Mouse (Mus musculus) hindbrain, embryonic 13.5 days (tissue): ENCODE results near the gene Clec4f. TPM values are rescaled to one million over a fixed set of nuclear protein-coding genes. Genes with fewer than 3 reads are reported as not detected.

Experiments
- ATAC-seq: fragments of 200-750 bp; cut with Nextera tagmentation; 2 replicates; pipeline ENCODE4 v1.8.0; 2017; ENCODE audit warnings: moderate TSS enrichment; ENCODE audit not compliant: low FRiP score
- H3K27ac ChIP-seq: fragments of 300-500 bp; sonication (generic); 2 replicates; pipeline ENCODE4 v1.5.1; 2015; ENCODE audit warnings: inconsistent platforms, mild to moderate bottlenecking, moderate library complexity
- H3K27me3 ChIP-seq: fragments of 300-500 bp; sonication (generic); 2 replicates; pipeline ENCODE4 v1.6.1; 2015; ENCODE audit warnings: mild to moderate bottlenecking, inconsistent platforms
- H3K36me3 ChIP-seq: fragments of 300-500 bp; sonication (generic); 2 replicates; pipeline ENCODE4 v1.6.1; 2015; ENCODE audit warnings: mild to moderate bottlenecking, inconsistent platforms
- H3K4me1 ChIP-seq: fragments of 300-500 bp; sonication (generic); replicated peaks from 2 replicates; pipeline ENCODE4 v1.6.1; 2015; ENCODE audit warnings: inconsistent platforms
- H3K4me2 ChIP-seq: fragments of 300-500 bp; sonication (generic); 2 replicates; pipeline ENCODE4 v1.6.1; 2015; ENCODE audit warnings: inconsistent platforms, mild to moderate bottlenecking, moderate library complexity
- H3K4me3 ChIP-seq: fragments of 300-500 bp; sonication (generic); 2 replicates; pipeline ENCODE4 v1.5.1; 2015; ENCODE audit warnings: mild to moderate bottlenecking, inconsistent platforms
- H3K9ac ChIP-seq: fragments of 300-500 bp; sonication (generic); 2 replicates; pipeline ENCODE4 v1.6.1; 2015; ENCODE audit warnings: mild to moderate bottlenecking, inconsistent platforms
- H3K9me3 ChIP-seq: fragments of 300-500 bp; sonication (generic); 2 replicates; pipeline ENCODE4 v1.6.1; 2016; ENCODE audit warnings: inconsistent platforms
- WGBS: fragments of 180-500 bp; shearing (Covaris S2); methylation state at CpG from one replicate; pipeline ENCODE4 v1.1.7; 2015; 5-methylcytosine and 5-hydroxymethylcytosine counted together
- polyA plus RNA-seq: library from polyadenylated mRNA; unstranded; fragments of >200 nt; fragmentation: Nextera tagmentation; extraction: Ambion mirVana; gene quantifications from 2 replicates; pipeline ENCODE4 v1.2.1, GENCODE M21; 2015

Gene Clec4f
- polyA plus RNA-seq = not detected in 2 replicates

DNA sequence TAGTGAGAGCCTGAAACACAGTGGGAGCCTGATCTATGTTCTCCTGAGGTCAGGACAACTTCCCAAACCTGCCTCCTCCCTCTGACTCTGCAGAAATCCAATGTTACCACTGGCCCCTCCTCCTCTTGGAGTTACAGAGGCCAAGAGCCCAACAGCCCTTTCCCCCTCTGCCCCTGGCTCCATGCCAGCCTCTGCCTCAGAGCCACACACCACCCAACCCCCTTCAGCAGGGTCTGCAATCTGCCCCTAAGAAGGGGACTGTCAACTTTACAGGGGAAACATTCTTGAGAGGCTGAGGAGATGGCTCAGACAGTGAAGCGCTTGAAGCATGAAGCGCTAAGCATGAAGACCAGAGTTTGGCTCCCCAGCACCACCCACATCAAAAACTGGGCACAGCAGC lies at the start of gene Clec4f:
Clec4f (minus strand) TSS at position 101 of the 400 bp plus-strand sequence.
- Histone ChIP-seq H3K9ac (no peak within 1 kb of the TSS), H3K9me3 (no peaks in the 10 kb centered on the region), H3K4me2 (no peak within 1 kb of the TSS), H3K27ac (no peak within 1 kb of the TSS), H3K4me3 (no peak within 1 kb of the TSS), H3K4me1 (no peaks in the 10 kb centered on the region), H3K36me3 (no peaks in the 10 kb centered on the region), H3K27me3 (0 out of 2 replicates have a peak, but pooled peaks cover 4% of the 10 kb centered on the region)
- WGBS = 98% methylated on average over 2 of the region's 2 CpGs
- ATAC-seq = no peak

GRCm38 (mm10) chr6:83704701-83705100 lies 48.7 kb upstream of the Clec4f start:
- Histone ChIP-seq H3K27me3 (peaks cover 96% of the 10 kb centered on the region), H3K9ac (no peak overlapping the region), H3K4me1 (peaks cover 5% of the 10 kb centered on the region), H3K27ac (no peak overlapping the region), H3K4me3 (no peak overlapping the region), H3K4me2 (no peak overlapping the region), H3K36me3 (no peaks in the 10 kb centered on the region), H3K9me3 (no peaks in the 10 kb centered on the region)
- WGBS = 20% methylated on average over 5 of the region's 5 CpGs
- no peak for ATAC-seq

- WGBS = 5% methylated on average over 1 of the region's 1 CpGs
- Histone ChIP-seq H3K4me2 (no peak overlapping the region), H3K27me3 (peaks cover 96% of the 10 kb centered on the region), H3K9ac (no peak overlapping the region), H3K9me3 (no peaks in the 10 kb centered on the region), H3K27ac (no peak overlapping the region), H3K4me3 (no peak overlapping the region), H3K36me3 (no peaks in the 10 kb centered on the region), H3K4me1 (peaks cover 5% of the 10 kb centered on the region)
- no peak for ATAC-seq
These were observed 48.3 kb upstream of the Clec4f start for GRCm38 (mm10) chr6:83704294-83704693.

- H3K9ac ChIP-seq = no peak overlapping the region
- peaks cover 96% of the 10 kb centered on the region for H3K27me3 ChIP-seq
- H3K4me2 ChIP-seq = no peak overlapping the region
- no peaks in the 10 kb centered on the region for H3K9me3 ChIP-seq
- 2% methylated on average over 10 of the region's 10 CpGs for WGBS
- no peaks in the 10 kb centered on the region for H3K36me3 ChIP-seq
- peaks cover 5% of the 10 kb centered on the region for H3K4me1 ChIP-seq
- H3K4me3 ChIP-seq = no peak overlapping the region
- no peak for ATAC-seq
- no peak overlapping the region for H3K27ac ChIP-seq
These were observed 47.7 kb upstream of the Clec4f start for GRCm38 (mm10) chr6:83703722-83704078.

GRCm38 (mm10) chr6:83703000-83703721 lies 47.2 kb upstream of the Clec4f start:
- no peak overlapping the region for H3K4me2 ChIP-seq
- H3K4me3 ChIP-seq = no peak overlapping the region
- WGBS = 1% methylated on average over 27 of the region's 27 CpGs
- no peak overlapping the region for H3K9ac ChIP-seq
- no peaks in the 10 kb centered on the region for H3K9me3 ChIP-seq
- H3K27me3 ChIP-seq = peaks cover 96% of the 10 kb centered on the region
- no peak for ATAC-seq
- H3K27ac ChIP-seq = no peak overlapping the region
- H3K36me3 ChIP-seq = no peaks in the 10 kb centered on the region
- H3K4me1 ChIP-seq = peaks cover 5% of the 10 kb centered on the region

DNA sequence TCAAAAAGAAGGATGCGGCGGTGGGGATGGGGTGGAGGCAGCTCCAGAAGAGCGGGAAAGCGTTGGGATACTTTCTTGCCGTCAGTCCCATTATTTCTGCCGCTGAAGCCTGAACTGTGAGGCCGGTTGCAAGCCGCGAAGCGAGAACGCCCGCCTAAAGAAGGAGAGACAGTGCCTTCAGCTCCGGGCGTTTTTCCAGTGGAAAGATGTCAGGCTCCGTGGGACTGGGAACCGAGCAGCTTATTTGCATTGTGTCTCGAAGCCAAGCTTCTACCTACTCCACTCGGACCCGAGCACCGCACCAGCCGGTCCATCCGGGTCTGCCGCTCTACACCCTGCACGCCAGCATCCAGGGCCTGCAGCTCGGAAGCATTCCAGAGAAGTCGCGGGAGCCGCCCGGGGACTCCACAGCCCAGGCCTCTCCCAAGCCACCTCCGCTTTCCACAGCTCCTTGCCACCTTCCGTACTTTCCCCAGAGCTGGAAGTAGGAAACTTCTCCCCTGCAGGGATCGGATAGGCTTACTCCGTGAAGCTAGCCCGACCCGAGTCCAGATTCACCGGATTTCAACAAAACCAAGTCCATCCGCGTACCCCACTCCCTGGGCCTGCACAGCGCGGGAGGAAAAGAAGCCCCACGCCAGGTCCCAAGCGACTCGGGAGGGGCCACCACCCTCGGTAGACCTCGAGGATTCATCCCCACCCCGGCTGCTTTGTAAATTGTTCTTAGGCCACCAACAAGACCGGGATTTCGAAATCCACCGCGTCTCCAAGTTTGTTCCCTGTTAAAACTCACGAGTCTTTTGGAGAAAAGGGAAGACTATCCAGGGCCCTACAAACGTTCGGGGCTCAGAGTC lies 46.4 kb upstream of the Clec4f start:
- Histone ChIP-seq H3K4me1 (peaks cover 5% of the 10 kb centered on the region), H3K4me3 (no peak overlapping the region), H3K27ac (no peak overlapping the region), H3K4me2 (no peak overlapping the region), H3K36me3 (no peaks in the 10 kb centered on the region), H3K9ac (no peak overlapping the region), H3K9me3 (no peaks in the 10 kb centered on the region), H3K27me3 (peaks cover 96% of the 10 kb centered on the region)
- 1% methylated on average over 53 of the region's 53 CpGs for WGBS
- ATAC-seq = no peak

- H3K9me3 ChIP-seq = no peaks in the 10 kb centered on the region
- H3K27me3 ChIP-seq = peaks cover 96% of the 10 kb centered on the region
- H3K36me3 ChIP-seq = no peaks in the 10 kb centered on the region
- H3K4me2 ChIP-seq = no peak overlapping the region
- H3K4me3 ChIP-seq = no peak overlapping the region
- no peak for ATAC-seq
- peaks cover 5% of the 10 kb centered on the region for H3K4me1 ChIP-seq
- under 1% methylated on average over 11 of the region's 11 CpGs for WGBS
- H3K9ac ChIP-seq = no peak overlapping the region
- H3K27ac ChIP-seq = no peak overlapping the region
These were observed 45.0 kb upstream of the Clec4f start for GRCm38 (mm10) chr6:83701001-83701400.

GRCm38 (mm10) chr6:83699971-83700370 lies 44.0 kb upstream of the Clec4f start:
- WGBS = 2% methylated on average over 5 of the region's 5 CpGs

DNA sequence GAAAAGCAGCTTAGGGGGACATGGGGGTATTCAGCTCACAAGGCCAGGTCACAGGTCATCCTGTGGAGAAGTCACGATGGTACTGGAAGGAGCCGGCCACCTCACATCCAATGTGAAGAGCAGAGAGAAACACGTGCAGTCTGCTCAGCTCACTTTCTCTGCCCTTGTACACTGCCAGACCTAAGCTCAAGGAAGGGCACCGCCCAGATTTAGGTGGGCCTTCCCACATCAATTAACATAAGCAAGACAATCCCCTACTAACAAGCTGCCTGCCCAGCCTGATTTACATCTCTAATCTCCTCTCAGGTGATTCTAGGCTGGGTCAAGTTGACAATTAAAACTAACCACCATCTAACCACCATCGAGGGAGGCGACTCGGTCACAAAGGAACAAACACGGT lies 41.9 kb upstream of the Clec4f start:
- Histone ChIP-seq H3K27me3 (peaks cover 96% of the 10 kb centered on the region), H3K9me3 (no peaks in the 10 kb centered on the region), H3K4me3 (no peak overlapping the region), H3K27ac (no peak overlapping the region), H3K9ac (no peak overlapping the region), H3K4me1 (peaks cover 5% of the 10 kb centered on the region), H3K4me2 (no peak overlapping the region), H3K36me3 (no peaks in the 10 kb centered on the region)
- WGBS = 2% methylated on average over 8 of the region's 8 CpGs
- ATAC-seq = no peak

More at GRCm38 (mm10) chr6:83699971-83700370, 44.0 kb upstream of the Clec4f start:
- H3K4me3 ChIP-seq = no peak overlapping the region
- H3K4me1 ChIP-seq = peaks cover 5% of the 10 kb centered on the region
- no peaks in the 10 kb centered on the region for H3K36me3 ChIP-seq
- H3K4me2 ChIP-seq = no peak overlapping the region
- H3K9ac ChIP-seq = no peak overlapping the region
- H3K27ac ChIP-seq = no peak overlapping the region
- no peaks in the 10 kb centered on the region for H3K9me3 ChIP-seq
- no peak for ATAC-seq
- H3K27me3 ChIP-seq = peaks cover 96% of the 10 kb centered on the region

DNA sequence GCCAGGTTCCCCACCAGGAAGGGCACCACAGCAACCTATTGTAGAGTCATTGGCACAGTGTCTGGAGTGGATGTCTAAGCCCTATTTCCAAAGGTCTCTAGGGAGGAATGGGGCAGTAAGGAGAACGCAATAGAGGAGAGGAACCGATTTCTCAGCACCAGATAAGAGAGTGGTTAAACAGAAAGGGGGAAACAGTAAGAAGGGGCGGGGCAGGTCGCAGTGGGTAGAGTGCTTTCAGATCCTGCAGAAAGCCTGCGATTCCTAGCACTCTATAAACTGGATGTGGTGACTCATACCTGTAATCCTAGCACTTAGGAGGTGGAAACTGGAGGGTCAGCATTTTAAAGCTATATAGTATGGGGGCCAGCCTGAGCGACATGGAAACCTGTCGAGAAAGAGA lies 40.7 kb upstream of the Clec4f start:
- H3K4me1 ChIP-seq = no peaks in the 10 kb centered on the region
- WGBS = 0% methylated on average over 7 of the region's 7 CpGs
- H3K9ac ChIP-seq = no peak overlapping the region
- no peak overlapping the region for H3K4me3 ChIP-seq
- H3K27ac ChIP-seq = no peak overlapping the region
- H3K9me3 ChIP-seq = no peaks in the 10 kb centered on the region
- no peak overlapping the region for H3K4me2 ChIP-seq
- H3K36me3 ChIP-seq = no peaks in the 10 kb centered on the region
- H3K27me3 ChIP-seq = peaks cover 99% of the 10 kb centered on the region
- no peak for ATAC-seq

DNA sequence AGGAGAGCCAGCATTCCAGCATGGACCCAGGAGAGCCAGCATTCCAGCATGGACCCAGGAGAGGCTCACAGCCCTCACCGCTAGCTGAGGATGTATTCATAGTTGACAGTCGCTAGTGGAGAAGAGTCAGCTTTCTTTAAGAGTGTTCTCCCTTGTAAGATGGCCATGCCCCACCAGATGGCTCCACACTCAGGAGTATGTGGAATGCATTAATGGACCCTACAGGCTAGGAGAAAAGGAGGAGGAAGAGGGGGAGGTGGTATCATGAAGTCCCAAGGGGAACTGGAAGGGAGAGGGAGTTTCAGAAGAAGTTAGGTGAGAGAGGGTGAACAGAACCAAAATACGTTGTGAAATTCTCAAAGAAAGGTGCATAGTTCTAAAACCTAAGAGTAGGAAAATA lies 39.7 kb upstream of the Clec4f start:
- 3% methylated on average over 3 of the region's 3 CpGs for WGBS

GRCm38 (mm10) chr6:83693835-83694234 lies 37.8 kb upstream of the Clec4f start:
- Histone ChIP-seq H3K36me3 (no peaks in the 10 kb centered on the region), H3K4me2 (no peak overlapping the region), H3K4me1 (no peaks in the 10 kb centered on the region), H3K27ac (no peak overlapping the region), H3K9ac (no peak overlapping the region), H3K4me3 (no peak overlapping the region), H3K9me3 (no peaks in the 10 kb centered on the region), H3K27me3 (peaks cover 99% of the 10 kb centered on the region)
- under 1% methylated on average over 9 of the region's 9 CpGs for WGBS
- ATAC-seq = no peak

More for the DNA sequence above, 39.7 kb upstream of the Clec4f start:
- Histone ChIP-seq H3K4me2 (no peak overlapping the region), H3K9ac (no peak overlapping the region), H3K27me3 (peaks cover 99% of the 10 kb centered on the region), H3K27ac (no peak overlapping the region), H3K9me3 (no peaks in the 10 kb centered on the region), H3K36me3 (no peaks in the 10 kb centered on the region), H3K4me1 (no peaks in the 10 kb centered on the region), H3K4me3 (no peak overlapping the region)
- no peak for ATAC-seq
